Mouse (Mus musculus) cerebellum, adult 9-11 months (tissue): ENCODE results near the gene Ret.

ENCODE experiments used
- DNase-seq: peaks from one replicate; pipeline ENCODE4 v3.0.0; 2022

Gene Ret

DNA sequence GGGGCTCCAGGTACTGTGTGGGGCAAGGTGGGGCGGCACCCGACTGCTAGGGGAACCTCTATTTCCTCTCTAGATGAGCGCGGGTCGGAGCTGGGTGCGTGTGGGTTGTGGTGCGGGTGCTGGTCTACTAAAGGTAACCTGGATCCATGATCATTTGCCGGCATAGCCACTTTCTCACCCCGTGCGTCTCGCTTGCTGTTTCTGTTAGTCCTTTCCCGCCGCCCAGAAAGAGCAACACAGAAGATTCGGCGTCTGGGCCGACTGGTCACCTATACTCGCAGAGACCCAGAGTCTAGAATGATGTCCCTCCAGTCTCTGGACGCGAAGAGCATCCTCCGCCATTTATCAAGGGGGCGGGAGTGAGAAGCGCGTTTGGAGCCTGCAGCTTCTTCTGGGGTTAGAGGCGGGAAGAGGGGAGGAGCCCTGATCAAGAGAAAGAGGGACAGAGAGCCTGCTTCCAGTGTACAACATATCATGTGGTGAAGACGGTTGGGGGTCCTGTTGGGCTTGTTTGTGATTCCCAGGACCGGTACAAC, at the start of gene Ret:
Ret (minus strand) TSS at position 279 of the 536 bp plus-strand sequence.
- no peak for DNase-seq

DNA sequence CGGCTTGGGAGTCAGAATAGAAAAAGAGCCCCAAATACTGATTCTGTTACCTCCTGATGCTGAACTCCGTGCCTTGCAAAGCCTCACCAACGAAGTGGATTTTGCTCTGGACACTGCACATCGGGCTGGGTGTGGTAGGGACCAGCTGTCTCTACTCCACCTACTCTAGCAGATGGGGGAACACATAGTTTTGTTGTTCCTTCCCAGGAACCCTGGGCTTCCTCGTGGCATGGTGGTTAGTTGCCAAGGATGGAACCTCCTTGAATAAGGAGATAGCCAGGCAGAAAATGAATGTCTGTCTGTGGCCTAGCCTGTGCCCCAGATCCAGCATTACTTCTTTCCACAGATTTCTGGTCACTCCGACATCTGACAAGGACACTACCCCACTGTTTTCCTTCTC, 49.6 kb upstream of the Ret start:
- DNase-seq: no peak

DNA sequence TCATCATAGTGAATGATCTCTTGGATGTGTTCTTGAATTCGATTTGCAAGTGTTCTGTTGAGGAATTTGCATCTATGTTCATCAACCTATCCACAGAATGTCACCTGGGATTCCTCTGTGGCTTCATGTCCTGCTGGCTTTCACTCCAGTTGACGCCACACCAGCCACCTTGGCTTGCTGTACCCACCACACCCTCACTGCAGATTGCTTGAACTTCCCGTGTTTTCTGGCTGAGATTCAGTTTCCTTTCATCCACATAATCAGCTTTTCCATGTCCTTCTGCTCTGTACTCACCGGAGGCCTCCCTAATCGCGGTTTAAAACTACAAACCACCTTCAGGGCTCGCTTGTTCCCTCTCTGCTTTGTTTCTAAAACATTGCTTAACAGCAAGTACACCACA, 46.6 kb upstream of the Ret start:
- no peak for DNase-seq

DNA sequence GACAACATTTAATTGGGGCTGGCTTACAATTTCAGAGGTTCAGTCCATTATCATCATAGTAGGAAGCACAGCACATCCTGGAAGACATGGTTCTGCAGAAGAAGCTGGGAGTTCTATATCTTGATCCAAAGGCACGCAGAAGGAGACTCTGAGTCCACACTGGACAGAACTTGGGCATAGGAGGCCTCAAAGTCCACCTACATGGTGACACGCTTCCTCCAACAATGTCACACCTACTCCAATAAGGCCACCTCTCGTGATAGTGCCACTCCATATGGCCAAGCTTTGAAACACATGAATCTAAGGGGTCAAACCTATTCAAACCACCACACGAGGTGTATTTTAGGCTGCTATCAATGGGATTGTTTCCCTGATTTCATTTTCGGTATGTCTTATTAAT, 45.4 kb upstream of the Ret start:
- DNase-seq: no peak

DNA sequence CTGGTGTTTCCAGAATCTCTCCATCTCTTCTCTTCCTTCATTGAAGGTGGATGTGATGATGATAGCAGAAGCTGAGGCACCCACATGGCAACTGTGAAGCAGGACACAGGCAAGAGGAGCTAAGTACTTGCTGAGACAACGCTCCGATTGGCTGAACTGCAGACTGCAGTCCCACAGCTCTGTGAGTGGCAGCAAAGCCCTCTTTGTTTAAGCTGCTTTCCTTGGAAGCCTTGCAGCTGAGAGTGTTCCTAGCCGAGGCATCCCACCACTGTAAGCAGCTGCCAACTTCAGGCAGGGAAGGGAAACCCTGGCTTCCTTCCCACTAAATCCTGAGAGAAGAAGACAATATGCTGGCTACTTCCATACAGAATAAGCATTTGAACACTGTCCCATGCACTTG, 28.6 kb upstream of the Ret start:
- no peak for DNase-seq

DNA sequence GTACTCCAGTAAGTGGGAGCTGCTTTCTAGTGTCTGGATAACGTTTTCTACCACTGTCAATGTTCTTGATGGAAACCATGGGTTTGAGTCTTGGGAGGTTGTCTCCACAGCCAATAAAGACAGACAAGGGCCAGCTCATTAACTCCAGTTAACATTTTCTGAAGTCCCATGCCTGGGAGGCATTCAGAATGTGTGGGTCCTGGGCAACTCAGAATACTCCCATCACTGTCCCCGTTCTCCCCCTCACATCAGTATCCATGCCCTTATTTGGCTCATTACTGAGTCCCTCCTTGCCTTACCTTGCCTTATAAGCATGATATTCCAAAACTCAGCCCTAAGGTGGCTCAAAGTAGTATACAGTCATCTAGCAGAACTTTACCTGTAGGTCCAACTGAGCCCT, 25.0 kb upstream of the Ret start:
- DNase-seq: no peak

DNA sequence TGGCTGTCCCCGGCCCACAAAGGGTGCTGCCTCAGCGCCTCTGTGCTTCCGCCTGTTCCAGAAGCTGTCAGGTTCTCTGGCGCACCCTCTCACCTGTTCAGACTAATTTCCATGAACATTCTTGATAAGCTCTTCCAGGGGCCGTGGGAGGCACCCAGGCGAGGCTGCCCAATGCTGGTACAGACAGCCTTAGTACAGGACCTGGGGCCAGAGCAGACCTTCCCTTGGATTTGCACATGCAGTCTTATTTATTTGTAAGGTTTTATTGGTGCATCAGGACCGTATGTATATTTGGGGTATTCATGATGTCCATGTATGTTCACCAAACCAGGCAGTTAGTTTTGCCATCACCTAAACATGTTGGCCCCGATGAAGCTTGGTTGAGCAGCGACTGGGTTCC, 18.2 kb upstream of the Ret start:
- no peak for DNase-seq

DNA sequence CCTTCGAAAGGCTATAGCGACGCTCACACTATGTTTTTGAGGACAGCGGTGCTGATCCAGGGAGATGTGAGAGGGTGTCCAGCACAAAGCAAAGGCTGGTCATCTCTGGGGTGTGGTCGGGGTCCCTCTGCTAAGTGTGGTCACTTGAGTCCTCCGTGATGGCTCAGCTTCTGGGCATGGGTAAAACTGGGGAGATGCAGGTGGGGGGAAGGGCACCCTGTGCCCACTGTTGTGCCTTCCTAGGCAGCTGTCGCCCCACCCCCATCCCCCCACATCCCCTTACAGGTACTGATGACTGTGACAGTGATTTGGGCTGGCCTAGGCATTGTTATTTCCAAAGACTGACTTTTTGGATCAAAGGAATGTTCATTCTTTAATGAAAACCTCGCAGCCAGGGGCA, 10.8 kb upstream of the Ret start:
- no peak for DNase-seq

DNA sequence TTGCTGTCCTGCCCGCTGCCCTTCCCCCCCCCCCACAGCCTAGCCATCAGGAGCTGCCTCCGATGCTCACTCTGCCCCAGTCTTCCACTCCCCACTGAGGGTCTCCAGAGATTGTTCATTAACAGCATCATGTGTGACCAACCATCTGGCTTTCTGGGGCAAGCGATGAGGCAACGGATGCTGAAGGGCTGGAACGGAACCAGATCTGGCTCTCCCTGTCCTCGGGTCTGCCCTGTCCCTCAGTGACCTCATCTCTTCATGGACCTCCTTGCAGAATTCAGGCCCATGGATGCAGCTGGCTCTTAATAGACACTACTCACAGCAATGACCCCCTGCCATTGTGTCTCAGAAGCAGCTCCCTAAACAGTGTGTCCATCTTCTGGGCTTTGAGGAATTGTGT, 8.9 kb upstream of the Ret start:
- DNase-seq: no peak

DNA sequence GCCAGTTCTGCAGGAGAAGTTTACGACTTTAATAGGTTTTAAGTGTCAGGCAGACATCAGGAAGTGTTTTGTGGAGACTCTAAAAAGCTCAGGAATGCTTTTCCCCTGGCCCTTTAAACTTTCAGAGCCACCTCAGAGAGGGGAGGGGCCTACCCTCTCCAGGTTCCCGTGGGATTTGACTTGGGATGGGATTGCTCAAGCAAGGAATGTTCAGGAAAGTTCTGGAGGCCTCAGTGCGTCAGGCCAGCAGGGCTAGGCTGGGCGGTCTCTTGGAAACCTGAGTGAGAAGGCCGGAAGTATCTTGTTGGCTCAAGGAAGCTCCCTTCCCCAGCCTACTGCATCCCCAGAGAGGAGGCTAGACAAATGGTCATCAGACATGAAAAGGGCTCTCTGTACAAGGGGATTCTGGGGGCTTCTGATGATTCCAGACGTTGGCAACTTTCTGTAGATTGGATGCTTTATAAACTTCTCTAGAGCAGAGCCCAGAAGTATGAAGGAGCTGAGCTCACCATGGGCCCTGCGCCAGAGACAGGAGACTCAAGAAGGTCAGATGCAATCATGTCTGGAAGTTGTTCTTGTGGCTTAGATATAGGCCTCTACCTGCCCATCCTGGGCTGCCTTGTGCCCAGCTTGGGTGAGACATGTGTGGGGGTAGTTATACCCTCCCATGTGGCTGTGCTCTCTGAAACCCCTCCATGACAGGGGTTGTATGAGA, 7.8 kb upstream of the Ret start:
- no peak for DNase-seq

DNA sequence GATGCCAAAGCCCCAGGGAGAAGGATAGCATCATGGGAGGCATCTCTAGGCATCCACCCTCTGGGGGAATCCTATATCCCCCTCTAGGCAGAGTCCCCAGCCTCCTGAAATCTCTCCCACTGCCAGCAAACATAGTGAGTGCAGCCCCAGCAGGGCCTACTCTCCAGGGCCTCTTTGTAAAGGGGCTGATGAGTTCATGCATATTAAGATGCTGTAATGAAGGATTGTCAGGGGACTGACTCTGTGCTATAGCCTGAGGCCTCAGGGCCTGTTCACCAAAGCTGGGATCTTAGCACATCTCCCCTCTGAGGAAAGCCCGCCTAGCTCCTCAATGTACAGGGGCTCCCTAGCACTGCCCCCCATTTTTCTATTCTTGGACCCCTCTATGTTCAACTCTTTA, 6.6 kb upstream of the Ret start:
- DNase-seq: no peak

DNA sequence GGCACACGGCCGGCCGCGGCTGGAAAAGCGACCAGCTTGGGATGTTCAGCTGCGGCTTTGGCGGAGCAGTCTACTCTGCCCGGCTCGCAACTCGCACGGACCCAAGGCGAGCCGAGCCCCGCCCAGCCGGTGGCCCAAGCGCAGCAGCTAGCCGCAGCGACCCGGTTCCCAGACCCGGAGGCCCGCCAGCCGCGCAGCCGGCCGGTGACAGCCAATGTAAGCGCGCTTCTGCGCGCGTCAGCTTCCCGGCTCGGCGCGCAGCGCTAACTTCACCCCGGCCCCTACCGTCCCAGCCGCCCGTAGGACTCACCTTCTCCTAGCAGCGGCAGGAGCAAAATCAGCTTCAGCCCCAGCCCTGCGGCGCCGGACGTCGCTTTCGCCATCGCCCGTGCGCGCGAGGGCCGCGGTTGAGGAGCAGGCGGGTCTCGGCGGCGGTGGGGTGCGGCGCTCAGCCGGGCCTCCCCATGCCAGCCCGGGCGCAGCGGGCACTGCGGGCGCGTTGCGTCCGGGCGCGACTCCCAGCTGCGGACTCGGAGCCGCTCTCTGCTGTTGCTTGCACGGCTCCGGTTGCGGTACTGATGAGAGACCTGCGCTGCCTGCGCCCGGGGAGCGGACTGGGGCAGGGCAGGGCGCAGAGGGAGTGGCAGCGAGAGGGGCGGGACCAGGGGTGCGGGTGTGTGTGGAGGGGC, 623 bp downstream of the Ret start:
- peak; percentile 36 for DNase-seq

DNA sequence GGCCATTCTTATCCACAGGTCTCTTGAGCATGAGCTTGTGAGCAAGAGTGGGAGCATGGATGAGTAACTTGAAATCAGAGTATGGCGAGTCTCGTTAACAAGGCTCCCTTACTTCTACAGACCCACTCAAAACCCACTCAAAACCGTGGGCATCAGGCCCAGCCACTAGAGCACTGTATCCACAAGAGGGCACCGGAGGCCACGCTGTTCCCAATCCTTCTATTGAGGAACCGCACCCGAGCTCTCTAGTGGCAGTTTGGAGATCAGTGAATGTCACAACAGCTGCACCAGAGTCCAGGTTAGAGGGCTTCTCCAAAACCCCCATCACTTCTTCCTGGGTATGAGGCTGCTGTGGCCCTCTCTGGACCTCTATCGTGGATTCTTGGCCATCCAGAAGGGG, 2.4 kb downstream of the Ret start:
- DNase-seq: peak; percentile 14

DNA sequence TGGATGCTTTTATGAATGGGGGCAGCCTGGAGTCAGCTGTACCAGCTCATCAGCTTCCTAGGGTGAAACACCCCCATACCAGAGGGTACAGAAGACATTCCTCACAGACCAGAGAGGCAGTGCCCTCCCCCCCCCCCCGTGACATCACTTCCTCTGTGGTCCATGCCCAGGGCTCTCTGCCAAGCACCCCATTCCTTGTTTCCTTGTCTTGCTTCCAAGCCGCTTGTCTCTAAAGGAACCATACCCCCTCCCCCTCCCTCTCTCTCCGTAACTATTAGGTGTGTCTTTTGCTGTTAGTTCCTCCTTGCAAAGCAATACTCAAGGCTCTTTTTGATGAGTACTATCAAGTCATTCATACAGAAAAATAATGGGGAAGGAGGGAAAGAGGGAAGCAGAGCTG, 4.6 kb downstream of the Ret start:
- no peak for DNase-seq

DNA sequence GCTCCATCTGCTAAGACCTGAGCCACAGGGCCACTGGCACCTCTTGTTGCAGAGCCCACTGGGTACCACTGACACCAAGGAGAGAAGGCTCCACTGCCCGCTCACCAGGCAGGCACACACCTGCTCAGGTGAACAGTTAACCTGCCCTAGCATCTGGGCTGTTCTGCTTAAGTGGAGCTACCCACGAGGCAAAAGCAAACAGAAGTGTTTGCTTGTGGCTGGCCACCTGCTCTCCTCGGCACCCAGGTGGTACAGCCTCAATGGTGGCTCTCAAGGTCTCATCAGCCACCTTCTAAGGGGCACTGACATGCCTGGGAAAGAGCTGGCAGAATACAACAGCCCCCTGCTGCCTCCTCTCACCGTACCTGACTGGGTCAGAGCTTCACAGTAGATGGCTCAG, 5.3 kb downstream of the Ret start:
- DNase-seq: no peak

DNA sequence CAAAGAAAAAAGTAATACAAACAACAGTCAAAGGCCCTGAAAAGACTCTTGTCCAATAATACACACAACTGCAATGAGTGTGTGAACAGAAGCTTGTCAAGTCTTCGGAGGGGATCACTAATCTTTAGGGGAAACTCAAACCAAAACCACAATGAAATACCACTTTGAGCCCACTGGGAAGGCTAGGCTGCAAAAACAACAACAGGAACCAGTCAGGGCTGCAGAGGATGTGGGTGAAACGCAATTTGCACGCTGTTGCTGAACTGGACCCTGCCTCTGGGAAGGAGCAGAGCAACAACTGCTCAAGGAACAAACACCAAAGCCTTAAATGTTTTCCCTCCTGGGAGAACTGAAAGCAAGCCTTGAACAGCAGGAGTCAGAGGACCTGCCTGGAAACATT, 7.8 kb downstream of the Ret start:
- DNase-seq: no peak

DNA sequence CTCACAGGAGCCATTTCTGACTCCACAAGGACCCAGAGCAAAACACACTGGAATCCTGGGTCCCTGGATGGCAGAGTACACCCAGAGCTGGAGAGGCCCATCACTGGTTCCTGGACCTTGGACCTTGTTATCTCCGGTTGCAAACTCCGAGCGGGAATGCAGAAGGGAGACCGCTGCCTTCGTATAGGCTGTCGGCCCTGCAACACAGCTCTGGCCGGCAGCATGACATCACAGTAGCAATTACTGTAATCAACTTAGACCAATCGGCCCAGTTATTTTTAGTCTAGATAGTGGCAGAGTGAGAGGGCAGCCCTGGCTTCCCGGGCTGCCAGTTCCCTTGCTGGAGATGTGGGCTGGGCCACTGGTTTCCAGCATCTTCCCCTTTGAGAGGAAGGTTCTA, 8.9 kb downstream of the Ret start:
- DNase-seq: no peak

DNA sequence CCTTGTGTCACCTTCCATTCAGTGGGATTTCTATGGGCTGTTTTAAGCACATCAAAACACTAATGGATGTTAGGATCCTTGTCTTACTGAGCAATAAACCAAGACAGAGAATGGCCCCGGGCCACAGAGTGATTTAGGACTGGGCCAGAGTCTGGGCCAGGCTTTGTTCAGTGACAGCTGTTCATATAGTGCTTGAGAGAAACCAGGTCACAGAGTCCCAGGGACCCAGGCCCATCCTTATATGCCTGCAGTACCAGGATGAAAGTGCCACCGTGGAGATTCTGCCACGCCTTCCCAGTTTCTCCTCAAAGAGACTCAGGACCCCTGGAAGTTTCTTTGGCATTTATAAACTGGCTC, 10.3 kb downstream of the Ret start:
- no peak for DNase-seq

DNA sequence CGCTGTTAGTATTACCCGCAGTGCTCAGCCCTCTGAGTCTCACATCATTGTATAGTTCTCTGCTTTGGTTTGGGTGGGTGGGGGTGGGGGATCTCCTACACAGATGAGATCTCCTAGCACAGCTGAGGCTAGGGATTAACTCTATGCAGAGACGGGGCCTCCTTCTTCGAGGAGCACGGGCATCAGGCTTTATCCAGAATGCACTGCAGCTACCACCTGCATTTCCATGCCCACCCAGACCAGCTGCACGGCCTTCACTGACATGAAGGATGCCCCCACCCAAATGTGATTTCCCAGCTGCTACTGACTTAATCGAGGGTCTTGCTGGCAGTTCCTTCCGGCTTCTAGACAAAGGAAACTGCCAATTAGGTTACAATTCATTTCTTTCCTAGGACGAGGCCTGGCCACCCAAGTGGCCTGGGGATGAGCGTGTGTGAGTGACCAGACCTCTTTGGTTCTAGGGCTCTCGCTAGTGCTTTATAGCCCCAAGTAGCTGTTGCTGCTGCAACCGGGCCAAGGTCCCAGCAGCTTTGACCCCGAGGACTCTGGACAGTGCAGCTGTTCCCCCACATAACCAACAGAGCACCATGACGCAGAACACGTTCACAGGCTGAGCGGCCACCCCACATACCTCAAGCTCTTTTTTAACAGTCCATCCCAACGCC, 10.8 kb downstream of the Ret start:
- no peak for DNase-seq

DNA sequence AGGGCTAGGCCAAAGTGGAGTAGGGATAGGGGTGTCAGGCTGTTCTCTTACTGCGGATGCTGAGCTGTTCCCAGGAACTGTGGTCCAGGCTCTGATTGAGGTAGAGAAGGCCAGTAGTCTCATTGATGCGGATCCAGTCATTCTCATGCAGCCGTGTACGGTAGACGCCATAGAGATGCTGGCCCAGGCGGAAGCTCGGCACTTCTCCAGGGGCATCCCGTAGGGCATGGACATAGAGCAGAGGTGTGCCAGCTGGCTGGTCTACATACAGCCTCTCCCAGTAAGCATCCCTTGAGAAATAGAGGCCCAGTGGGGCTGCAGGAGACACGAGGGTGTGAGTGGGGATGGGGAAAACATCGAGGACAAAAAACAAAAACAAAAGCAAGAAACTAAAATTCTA, 13.4 kb downstream of the Ret start:
- no peak for DNase-seq

DNA sequence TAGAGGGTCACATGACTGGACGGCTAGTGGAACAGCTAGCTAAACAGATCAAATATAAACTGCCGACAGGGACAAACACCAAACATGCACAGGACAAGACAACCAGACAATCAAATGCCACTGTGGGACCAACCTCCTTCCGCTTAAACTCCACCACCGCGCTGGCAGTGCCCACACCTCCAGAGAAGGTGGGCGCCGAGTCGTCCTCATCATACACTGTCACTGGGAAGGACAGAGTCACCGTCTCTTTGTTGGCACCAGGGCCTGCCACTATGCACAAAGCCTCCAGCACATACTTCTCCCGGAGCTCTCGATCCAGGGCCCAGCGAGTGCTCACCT, 17.5 kb downstream of the Ret start:
- no peak for DNase-seq

DNA sequence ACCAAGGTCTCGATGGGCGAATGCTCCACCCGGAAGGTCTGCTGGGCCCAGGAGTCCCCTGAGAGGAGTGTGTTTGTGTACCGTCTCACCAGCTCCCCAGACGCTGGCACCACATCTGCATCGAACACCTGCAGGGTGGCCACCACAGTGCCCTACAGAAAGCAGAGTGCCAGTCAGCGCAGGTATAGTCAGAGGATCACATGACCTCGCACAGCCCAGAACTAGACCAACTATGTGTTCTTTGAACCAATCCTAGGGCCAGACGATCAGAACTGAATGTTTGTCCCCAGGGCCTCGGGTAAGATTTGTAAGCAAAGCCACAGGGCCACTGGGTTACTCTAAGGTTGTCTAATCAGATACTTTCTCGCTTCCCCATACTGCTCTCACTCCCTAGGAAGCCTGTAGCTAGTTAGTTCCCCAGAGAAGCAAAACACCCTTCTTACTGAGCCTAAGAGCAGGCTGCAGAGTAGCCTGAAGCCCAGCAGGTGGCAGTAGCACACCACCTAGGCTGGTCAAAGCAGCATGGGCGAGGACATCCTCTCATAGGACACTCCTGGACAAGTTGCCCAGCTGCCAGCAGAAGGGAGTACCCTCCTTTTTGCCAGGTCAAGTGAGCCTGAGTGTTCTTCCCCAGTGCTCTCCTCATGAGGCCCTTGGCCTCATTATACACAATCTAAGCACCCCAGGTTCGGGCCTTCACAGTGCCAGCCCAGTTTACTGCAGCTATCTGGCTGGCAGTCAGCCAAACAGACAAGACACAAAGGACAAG, 18.0 kb downstream of the Ret start:
- DNase-seq: peak; percentile 65

DNA sequence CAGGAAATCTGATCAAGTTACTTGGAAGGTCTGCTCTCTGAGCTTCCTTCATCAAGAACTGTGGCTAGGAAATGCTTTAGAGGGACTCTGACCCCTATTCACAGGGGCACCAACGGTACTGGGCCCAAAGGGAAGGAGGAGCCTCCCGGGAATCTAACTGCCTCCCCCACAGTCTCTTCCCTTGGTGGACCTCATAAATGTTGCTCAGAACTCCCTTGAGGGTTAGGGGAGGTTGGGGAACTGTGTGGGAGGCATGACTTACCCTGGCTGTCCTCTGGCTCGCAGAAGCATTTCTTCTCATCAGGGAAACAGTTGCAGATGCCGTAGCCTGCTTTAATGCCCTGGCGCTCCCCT, 23.6 kb downstream of the Ret start:
- no peak for DNase-seq
